Mouse (Mus musculus) brain, embryonic 14.5 days (tissue): ENCODE results near the gene Skiv2l.

Source experiments
- CTCF ChIP-seq: fragments of 200-500 bp; IDR thresholded peaks from 2 replicates; pipeline ENCODE4 v1.5.1; 2012; ENCODE audit warnings: inconsistent platforms, mild to moderate bottlenecking, moderate library complexity, borderline replicate concordance; ENCODE audit not compliant: insufficient read depth, insufficient read length; ENCODE audit errors: extremely low read depth
- POLR2A ChIP-seq: fragments of 200-500 bp; IDR thresholded peaks from 2 replicates; pipeline ENCODE4 v1.6.1; 2012; ENCODE audit warnings: mild to moderate bottlenecking, inconsistent platforms, borderline replicate concordance; ENCODE audit not compliant: poor library complexity, insufficient read depth, insufficient read length, severe bottlenecking; ENCODE audit errors: extremely low read depth

DNA sequence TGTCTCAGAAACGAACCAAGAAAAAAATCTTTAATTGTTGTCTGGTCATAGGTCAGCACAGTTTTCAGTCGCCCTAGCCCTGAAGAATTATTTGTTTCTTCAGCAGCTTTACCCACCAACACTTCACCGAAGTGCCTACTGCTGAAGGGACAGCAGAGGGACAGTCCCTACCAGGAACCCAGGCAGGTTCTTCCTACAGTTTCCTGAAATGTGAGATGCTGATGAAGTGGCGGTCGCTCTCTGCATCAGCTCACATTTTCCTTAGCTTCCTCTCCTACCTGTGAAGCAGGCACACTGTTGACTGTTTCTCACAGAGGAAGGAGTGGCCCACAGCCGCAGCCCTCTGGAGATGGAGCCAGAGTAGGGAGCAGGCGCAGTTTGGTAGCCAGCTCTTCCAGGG lies 16.0 kb upstream of the Skiv2l start:
- TF ChIP-seq CTCF: no peak
- no peak for TF ChIP-seq POLR2A
